Mouse (Mus musculus) testis, postnatal 14 days (tissue): ENCODE results near the gene Clpsl2.
A peak's percentile ranks its signal among the peaks of the same experiment; 100 is the strongest.

Experiments
- DNase-seq: peaks from one replicate; pipeline ENCODE4 v3.0.0; 2021; ENCODE audit warnings: low spot score

The Clpsl2 gene

DNA sequence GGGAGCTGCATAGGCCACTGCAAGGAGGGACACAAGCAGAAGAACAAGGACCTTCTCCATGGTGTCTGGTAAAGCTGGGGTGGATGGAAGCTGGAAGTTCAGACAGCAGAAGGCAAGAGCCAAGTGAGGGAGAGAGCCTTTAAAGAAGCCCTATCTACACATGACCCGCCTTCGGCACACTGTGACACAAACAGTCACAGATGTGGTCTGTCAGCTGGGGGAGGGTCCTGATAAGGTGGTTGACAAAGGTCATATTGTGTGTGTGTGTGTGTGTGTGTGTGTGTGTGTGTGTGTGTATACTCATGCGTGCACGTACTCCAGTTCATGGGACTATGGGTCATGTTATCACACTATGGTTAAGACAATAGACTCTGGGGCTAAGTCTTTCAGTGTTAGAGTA, 11.4 kb downstream of the Clpsl2 start, which contains the start of gene Clps:
Gene Clps, minus strand, starts transcription at position 169 of the 400 bp plus-strand sequence.
- no peak for DNase-seq

DNA sequence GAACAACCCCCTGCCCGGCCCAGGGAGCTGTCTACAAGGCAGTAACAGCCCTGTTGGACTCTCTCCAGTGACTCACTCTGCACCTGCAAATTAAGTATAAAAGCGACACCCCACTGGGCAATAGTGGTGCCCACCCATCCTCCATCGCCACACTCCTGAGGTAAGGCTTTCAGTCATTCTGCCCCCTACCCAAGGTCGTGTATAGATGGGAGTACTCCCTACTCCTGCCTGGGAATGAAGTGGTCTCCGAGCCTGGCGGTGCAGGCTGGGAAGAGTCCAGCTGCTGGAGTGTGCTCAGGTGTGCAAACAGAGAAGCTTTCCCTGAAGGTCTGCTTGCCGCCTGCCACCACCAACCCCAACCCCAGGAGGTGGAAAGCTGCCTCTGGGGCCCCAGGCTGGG, 12.4 kb downstream of the Clpsl2 start:
- no peak for DNase-seq

GRCm38 (mm10) chr17:28565181-28565580, 16.0 kb downstream of the Clpsl2 start:
- DNase-seq, result no peak

DNA sequence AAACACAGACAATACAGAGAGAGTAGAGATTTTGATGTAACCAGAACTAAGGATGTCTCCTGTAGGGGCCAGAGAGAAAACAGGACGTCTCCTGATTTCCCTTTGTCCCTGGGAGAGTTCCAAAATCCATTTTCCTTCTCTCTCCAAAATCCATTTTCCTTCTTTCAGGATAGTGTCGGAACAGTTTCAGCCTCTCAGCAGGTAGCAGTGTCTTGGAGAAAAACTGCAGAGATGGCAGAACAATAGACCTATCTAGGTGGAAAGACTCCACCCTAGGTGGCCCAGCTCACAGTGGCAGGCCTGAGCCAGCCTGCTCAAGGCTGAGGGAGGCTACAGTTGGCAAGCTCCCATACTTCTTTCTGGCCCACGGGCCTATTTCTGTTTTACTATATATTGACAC, 18.3 kb downstream of the Clpsl2 start:
- DNase-seq, result no peak

- DNase-seq, result no peak
Measured at GRCm38 (mm10) chr17:28571868-28572267, 22.7 kb downstream of the Clpsl2 start.

GRCm38 (mm10) chr17:28572521-28572920, 23.3 kb downstream of the Clpsl2 start:
- DNase-seq, result no peak

DNA sequence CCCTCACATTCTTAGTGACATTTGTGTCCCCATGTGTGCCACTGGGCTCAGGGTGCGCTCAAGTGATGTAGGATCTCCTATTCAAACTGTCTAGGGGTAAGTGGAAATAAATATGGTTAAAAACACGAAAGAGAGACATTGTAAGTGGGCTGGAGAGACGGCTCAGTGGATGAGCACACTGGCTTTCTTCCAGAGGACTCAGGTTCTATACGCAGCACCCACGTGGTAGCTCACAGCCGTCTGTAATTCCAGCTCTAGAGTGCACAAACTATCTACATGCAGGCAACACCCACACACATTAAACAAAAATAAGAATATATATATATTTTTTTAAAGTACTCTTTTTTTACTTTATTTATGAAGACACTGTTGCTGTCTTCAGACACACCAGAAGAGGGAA, 23.7 kb downstream of the Clpsl2 start:
- no peak for DNase-seq

DNA sequence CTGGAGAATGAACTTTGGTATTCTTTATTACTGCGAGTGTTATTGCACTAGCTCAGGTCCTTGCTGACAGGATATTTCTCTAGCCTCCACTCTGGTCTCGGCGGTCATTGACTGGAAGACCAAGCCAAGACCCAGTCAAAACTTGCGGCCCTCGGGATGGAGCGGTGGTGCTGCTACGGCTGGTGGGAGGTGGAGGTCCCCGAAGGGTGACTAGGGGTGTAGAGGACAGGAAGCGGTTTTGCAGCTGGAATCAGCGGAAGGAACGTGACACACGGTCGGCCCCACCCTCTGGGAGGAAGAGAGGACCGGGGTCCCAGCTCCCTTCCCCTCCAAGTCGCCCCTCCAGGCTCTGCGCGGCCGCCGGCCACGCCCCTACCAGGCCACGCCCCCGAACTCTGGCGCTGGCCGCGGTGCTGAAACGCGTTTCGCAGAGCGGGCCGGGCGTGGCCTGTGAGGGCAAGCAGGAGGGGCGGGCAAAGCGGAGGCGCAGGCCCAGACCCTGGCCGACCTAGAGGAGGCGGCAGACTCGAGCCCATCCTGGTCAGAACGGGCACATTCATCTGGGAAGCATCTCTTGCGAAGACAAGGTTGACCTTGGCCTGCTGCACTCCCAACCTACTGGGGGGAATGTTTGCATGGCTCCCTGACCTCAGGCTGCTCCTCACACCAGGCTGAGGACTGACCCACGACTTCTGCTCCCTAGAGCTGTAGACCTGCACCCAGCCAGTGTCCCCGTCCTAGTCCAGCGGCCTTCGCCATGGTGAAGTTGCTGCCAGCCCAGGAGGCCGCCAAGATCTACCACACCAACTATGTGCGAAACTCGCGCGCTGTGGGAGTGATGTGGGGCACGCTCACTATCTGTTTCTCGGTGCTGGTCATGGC, 26.3 kb downstream of the Clpsl2 start, which contains the start of gene Lhfpl5:
Gene Lhfpl5, plus strand, starts transcription at position 398 of the 882 bp plus-strand sequence.
- DNase-seq, result peak; percentile 53

- peak; percentile 50 for DNase-seq
Measured at GRCm38 (mm10) chr17:28580396-28580795, 31.2 kb downstream of the Clpsl2 start.

DNA sequence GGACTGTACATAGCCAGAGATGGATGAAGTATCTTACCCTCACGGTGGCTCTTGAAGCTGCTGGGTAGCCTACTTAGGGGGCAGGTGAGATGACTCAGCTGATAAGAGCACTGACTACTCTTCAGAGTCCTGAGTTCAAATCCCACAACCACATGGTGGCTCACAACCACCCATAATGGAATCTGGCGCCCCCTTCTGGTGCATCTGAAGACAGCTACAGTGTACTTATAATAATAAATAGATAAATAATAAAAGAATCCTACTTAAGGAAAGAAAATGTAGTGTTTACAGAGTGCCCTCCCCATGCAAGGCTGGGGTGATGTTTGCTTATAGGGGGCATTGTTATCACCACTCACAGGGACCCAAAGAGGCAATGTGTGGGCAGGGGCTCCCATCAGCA, 31.8 kb downstream of the Clpsl2 start:
- no peak for DNase-seq

DNA sequence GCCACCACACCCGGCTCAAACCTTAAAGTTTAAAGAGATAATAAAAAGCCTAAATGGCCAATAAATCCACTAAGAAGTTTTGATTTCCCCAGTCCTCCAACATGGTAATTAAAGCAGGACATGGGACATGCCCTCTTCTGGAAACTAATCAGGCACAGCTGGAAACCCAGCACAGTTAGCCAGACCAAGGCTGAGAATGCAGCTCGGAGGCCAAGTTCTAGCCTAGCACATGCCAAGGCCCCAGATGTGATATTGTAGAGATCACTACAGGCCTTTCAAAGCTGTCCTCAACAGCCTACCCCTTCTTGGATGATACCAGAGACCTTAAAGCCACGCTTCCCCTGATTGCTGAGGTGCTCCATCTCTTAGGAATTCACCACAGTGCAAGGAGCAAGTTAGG, 37.3 kb downstream of the Clpsl2 start:
- DNase-seq, result no peak

DNA sequence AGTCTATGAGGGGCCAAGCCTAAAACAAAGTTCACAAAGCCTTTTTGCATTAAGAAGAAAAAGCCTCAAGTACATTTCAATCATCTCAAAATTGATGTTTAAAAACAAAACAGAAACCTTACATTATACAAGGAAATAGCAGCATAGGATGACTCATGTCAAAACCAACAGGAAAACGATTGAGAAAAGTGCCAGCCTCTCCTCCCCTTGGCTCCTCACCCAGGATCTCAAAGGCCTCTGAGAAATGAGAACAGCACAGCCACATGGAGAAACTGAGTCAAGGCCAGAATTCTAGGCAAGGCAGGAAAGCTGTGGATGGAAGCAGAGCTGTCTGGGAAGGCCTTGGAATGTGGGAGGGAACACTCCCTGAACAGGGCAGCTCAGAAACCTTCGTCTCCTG, 39.4 kb downstream of the Clpsl2 start:
- no peak for DNase-seq

DNA sequence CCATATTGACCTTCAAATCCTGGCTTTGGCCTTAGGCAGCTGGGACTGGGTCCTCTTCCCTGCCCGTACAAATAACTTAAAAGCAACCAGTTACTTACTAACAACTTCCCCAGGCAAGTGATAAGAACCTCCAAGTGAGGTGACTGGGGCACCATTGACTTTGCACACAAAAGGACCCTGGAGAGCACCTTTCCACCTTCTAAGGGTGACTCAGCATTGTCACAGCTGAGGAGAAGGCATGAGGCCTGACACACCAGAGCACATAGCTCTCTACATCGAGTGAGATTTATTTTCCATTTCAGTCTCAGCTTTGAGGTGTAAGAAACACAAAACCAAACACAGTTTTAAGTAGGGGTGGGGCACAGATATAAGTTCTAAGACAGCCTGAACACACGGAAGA, 41.4 kb downstream of the Clpsl2 start:
- no peak for DNase-seq

GRCm38 (mm10) chr17:28591476-28591875, 42.3 kb downstream of the Clpsl2 start:
- peak; percentile 78 for DNase-seq

DNA sequence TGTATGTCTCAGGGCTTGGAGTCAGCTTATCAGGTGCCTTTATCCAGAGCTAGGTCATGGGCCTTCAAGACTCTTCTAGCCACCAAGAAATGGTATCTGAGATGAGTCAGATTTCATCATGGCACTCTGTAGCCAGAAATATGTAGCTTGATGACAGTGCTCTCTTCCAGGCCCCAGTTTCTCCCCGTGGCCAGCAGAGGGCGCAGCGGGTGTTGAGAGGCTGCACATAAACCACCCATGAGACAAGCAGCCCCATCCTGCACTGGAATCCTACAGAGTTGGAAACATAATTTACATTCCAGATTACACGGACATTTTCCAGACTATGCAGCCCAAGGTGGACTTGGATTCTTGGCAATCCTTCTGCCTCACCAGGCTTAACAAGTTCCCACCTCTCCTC, 43.8 kb downstream of the Clpsl2 start:
- peak; percentile 56 for DNase-seq

GRCm38 (mm10) chr17:28593965-28594364, 44.8 kb downstream of the Clpsl2 start:
- DNase-seq, result no peak

GRCm38 (mm10) chr17:28600780-28601179, 51.6 kb downstream of the Clpsl2 start:
- DNase-seq, result no peak

DNA sequence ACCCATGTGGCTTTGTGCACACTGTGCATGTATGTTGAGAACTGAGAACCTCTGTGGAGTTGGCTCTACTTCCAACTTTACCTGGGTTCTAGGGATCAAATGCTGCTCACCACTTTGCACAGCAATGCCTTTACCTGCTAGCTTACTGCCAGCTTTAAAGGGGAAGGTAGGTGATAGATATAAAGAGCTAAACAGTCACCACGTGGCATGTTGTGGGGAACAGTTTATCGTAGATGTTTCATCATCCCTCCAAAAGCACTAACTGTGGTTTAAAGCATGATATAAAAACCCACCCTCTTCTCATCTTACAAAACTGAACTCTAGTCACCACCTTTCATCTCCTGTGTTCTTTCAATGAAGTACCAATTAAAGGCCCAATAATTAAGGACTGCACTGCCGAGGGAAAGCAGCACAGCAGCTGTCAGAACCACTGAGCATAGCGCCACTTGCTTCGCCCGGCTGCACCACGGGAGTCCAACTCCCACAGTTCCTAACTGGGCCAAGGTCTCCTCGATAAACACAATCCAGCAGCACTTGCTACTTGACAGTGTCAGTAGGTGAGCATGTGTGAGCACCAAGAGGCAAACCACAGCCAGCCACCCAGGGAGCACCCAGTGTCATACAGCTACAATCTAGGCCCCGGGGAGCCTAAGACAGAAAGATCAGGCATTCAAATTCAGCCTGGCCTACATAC, 52.5 kb downstream of the Clpsl2 start:
- peak; percentile 65 for DNase-seq
